Mouse (Mus musculus): ENCODE results near the gene Lrrc51.

- no peak for TF ChIP-seq CTCF (IDR thresholded peaks at IDR 0.05; ENCODE audit: extremely low read depth, insufficient read depth, insufficient read length, insufficient replicate concordance)
- no peak for TF ChIP-seq POLR2A (IDR thresholded peaks at IDR 0.05; ENCODE audit: low read depth, low read length)
Measured at GRCm38 (mm10) chr7:101928093-101928492, 5.6 kb downstream of the Lrrc51 start.
